Mouse (Mus musculus) C2C12 (cell line): ENCODE measurements around the gene Nde1. TPM values are rescaled to one million over a fixed set of nuclear protein-coding genes. Genes with fewer than 3 reads are reported as not detected.
A peak's percentile ranks its signal among the peaks of the same experiment; 100 is the strongest.

Source experiments
- H3K27me3 ChIP-seq: one replicate; pipeline ENCODE4 v1.6.1; 2011; ENCODE audit not compliant: control insufficient read depth, insufficient read depth, insufficient read length
- H3K36me3 ChIP-seq: one replicate; pipeline ENCODE4 v1.6.1; 2011; ENCODE audit not compliant: control insufficient read depth, insufficient read depth
- H3K4me3 ChIP-seq: one replicate; pipeline ENCODE4 v1.5.1; 2011; ENCODE audit warnings: mild to moderate bottlenecking, control low read depth; ENCODE audit not compliant: poor library complexity, insufficient read depth, severe bottlenecking
- H3K79me2 ChIP-seq: one replicate; pipeline ENCODE4 v1.6.1; 2011; ENCODE audit not compliant: control insufficient read depth, insufficient read depth
- H3K79me3 ChIP-seq: one replicate; pipeline ENCODE4 v1.6.1; 2011; ENCODE audit warnings: low read depth, control low read depth
- H3ac ChIP-seq: one replicate; pipeline ENCODE3; 2011; ENCODE audit warnings: low read depth; ENCODE audit not compliant: control insufficient read depth, insufficient read length
- CEBPB ChIP-seq: IDR thresholded peaks from one replicate; pipeline ENCODE4 v1.6.1; 2011; ENCODE audit warnings: low read depth, mild to moderate bottlenecking, control low read depth, moderate library complexity
- CTCF ChIP-seq: IDR thresholded peaks from one replicate; pipeline ENCODE4 v1.5.1; 2011; ENCODE audit not compliant: control insufficient read depth, insufficient read depth, insufficient read length
- FOSL1 ChIP-seq: IDR thresholded peaks from one replicate; pipeline ENCODE4 v1.8.0; 2011; ENCODE audit warnings: mild to moderate bottlenecking, low read length; ENCODE audit not compliant: poor library complexity, insufficient read depth, severe bottlenecking
- MAX ChIP-seq: IDR thresholded peaks from one replicate; pipeline ENCODE4 v1.6.1; 2011; ENCODE audit warnings: mild to moderate bottlenecking, control low read depth
- MYOD1 ChIP-seq: IDR thresholded peaks from one replicate; pipeline ENCODE4 v1.6.1; 2011; ENCODE audit warnings: low read depth; ENCODE audit not compliant: control insufficient read depth, insufficient read length
- MYOG ChIP-seq: IDR thresholded peaks from one replicate; pipeline ENCODE4 v1.6.1; 2011; ENCODE audit not compliant: control insufficient read depth, insufficient read length; ENCODE audit errors: extremely low read depth
- USF1 ChIP-seq: IDR thresholded peaks from one replicate; pipeline ENCODE4 v1.6.1; 2011; ENCODE audit warnings: low read depth, mild to moderate bottlenecking, control low read depth, moderate library complexity
- polyA plus RNA-seq: library from polyadenylated mRNA; unstranded; fragments of >200 nt; fragmentation: generic; extraction: Trizol; gene quantifications from one replicate; pipeline ENCODE4 v1.2.1, GENCODE M21; 2012; ENCODE audit warnings: missing spikeins

Gene Nde1
- polyA plus RNA-seq, 1 experiment, result 68.6 TPM

DNA sequence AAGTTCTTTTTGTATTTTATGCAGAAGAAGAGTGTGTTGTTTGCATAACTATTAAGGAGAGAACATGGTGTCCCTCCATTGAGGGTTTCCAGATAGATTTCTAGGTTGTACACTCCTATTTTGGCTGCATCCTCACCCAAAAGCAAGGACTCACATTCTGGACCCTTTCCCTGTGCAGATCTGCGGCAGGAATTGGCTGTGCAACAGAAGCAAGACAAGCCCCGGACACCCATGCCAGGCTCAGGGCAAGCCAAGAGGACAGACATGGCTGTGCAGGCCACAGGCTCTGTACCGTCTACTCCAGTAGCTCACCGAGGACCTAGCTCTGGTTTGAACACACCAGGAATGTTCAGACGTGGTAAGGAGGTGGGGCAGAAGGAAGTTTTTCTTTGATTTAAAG is 22.4 kb downstream of the Nde1 start:
- H3K36me3 ChIP-seq, result peaks cover 92% of the 10 kb centered on the region
- TF ChIP-seq MYOG, result no peak
- no peak for TF ChIP-seq FOSL1
- no peak for TF ChIP-seq CEBPB
- TF ChIP-seq MAX, result no peak
- no peak for TF ChIP-seq USF1
- no peak for TF ChIP-seq CTCF
- TF ChIP-seq MYOD1, result no peak
- H3K79me3 ChIP-seq, result no peaks in the 10 kb centered on the region
- peaks cover 11% of the 10 kb centered on the region for H3K79me2 ChIP-seq
- no peaks in the 10 kb centered on the region for H3K27me3 ChIP-seq
- H3K4me3 ChIP-seq, result no peak overlapping the region
- H3ac ChIP-seq, result no peak overlapping the region

- Histone ChIP-seq H3K4me3 (no peak overlapping the region), H3K79me2 (no peaks in the 10 kb centered on the region), H3K79me3 (no peaks in the 10 kb centered on the region), H3K36me3 (peaks cover 39% of the 10 kb centered on the region), H3ac (no peak overlapping the region), H3K27me3 (no peaks in the 10 kb centered on the region)
- no peak for TF ChIP-seq CEBPB
- no peak for TF ChIP-seq USF1
- no peak for TF ChIP-seq CTCF
- no peak for TF ChIP-seq MYOG
- TF ChIP-seq FOSL1, result no peak
- TF ChIP-seq MYOD1, result no peak
- no peak for TF ChIP-seq MAX
Measured at GRCm38 (mm10) chr16:14194164-14194950, 31.3 kb downstream of the Nde1 start.

- Histone ChIP-seq H3K4me3 (no peak overlapping the region), H3K27me3 (no peaks in the 10 kb centered on the region), H3K79me2 (no peaks in the 10 kb centered on the region), H3K36me3 (peaks cover 28% of the 10 kb centered on the region), H3K79me3 (no peaks in the 10 kb centered on the region), H3ac (no peak overlapping the region)
- TF ChIP-seq CEBPB (no peak), CTCF (peak; percentile 7), USF1 (peak; percentile 26)
Measured at GRCm38 (mm10) chr16:14195427-14195826, 32.4 kb downstream of the Nde1 start.

DNA sequence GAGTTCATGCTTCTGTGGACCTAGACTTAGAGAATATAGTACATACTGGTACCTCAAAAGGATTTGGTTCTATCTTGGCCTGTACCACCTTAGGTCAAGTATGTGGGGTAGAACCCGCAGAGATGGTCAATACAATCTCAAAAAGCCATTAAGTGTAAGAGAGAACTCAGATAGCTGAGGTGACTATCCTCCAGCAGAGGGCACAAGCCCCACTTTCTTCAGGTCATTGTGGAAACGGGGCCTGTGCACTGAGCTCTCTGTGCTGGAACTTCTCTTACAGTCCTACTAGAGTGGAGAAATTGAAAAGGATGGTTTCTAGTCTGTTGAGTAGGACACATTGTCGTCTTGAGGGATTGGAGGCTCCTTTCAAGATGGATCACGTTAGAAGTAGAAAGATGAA is 35.7 kb downstream of the Nde1 start:
- no peaks in the 10 kb centered on the region for H3K79me2 ChIP-seq
- no peak overlapping the region for H3K4me3 ChIP-seq
- no peak overlapping the region for H3ac ChIP-seq
- TF ChIP-seq MYOD1, result no peak
- no peak for TF ChIP-seq FOSL1
- no peak for TF ChIP-seq MYOG
- TF ChIP-seq CTCF, result no peak
- no peak for TF ChIP-seq CEBPB
- no peaks in the 10 kb centered on the region for H3K79me3 ChIP-seq
- H3K36me3 ChIP-seq, result peaks cover 2% of the 10 kb centered on the region
- H3K27me3 ChIP-seq, result no peaks in the 10 kb centered on the region

GRCm38 (mm10) chr16:14215156-14215555 is 52.1 kb downstream of the Nde1 start:
- Histone ChIP-seq H3K4me3 (no peak overlapping the region), H3ac (no peak overlapping the region), H3K79me2 (no peaks in the 10 kb centered on the region), H3K79me3 (no peaks in the 10 kb centered on the region), H3K27me3 (peaks cover 19% of the 10 kb centered on the region), H3K36me3 (no peaks in the 10 kb centered on the region)
- TF ChIP-seq MYOG (no peak), CTCF (no peak), CEBPB (no peak), FOSL1 (no peak), USF1 (peak; percentile 37), MAX (no peak), MYOD1 (no peak)

GRCm38 (mm10) chr16:14237100-14237723 is 74.1 kb downstream of the Nde1 start:
- peaks cover 25% of the 10 kb centered on the region for H3K27me3 ChIP-seq
- H3K36me3 ChIP-seq, result no peaks in the 10 kb centered on the region
- H3K79me3 ChIP-seq, result no peaks in the 10 kb centered on the region
- no peak for TF ChIP-seq MYOG
- TF ChIP-seq CTCF, result peak; percentile 81
- no peak overlapping the region for H3K4me3 ChIP-seq
- H3ac ChIP-seq, result no peak overlapping the region
- H3K79me2 ChIP-seq, result no peaks in the 10 kb centered on the region
